Mouse (Mus musculus) erythroblast, embryonic 14.5 days (primary cell): Measurements from ENCODE around the gene Homez.

Source experiments
- GATA1 ChIP-seq: IDR thresholded peaks from 2 replicates; pipeline ENCODE4 v1.6.1; 2012; ENCODE audit warnings: low read length, inconsistent platforms, mixed read lengths
- TAL1 ChIP-seq: IDR thresholded peaks from 3 replicates; pipeline ENCODE4 v1.6.1; 2012; ENCODE audit warnings: low read length, inconsistent platforms, mixed read lengths

- TF ChIP-seq GATA1 (no peak), TAL1 (no peak)
These were observed 41.5 kb upstream of the Homez start for GRCm38 (mm10) chr14:54912109-54912850.
